ENCODE assay signal across 20 mouse cellular contexts in the genomic region with DNA sequence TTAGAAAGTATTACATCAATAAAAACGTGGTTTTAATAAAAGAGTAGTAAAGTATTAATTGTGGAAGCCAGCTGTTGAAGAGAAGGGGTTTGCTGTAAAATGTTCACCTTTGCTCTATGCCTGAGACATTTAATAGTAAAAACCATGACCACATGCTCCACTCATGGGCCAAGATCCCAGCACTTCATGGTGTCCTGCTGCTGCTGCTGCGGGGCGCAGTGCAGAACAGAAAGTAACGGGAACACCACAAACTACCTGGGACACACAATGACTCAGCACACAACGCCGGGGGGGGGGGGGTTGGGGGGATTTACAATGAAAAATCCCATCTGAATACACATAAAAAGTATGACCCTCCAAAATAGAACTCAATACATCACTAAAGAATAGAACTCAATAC.
DNase-seq lines count a peak whose midpoint lies in the region; ATAC-seq and TF ChIP-seq lines count a peak whose summit lies in the region.
"Had no signal": no experiment of that assay in that cellular context is flagged by ENCODE, and none has a peak within 500 bp of the region (broad histone marks: within the 10 kb centered on the region; RNA-seq: fewer than 3 reads in every experiment).

No protein-coding gene starts in this region.

- peaks cover 54% of the 10 kb centered on the region for H3K4me1 ChIP-seq in limb, embryonic 13.5 days
- peaks cover 49% of the 10 kb centered on the region for H3K4me1 ChIP-seq in limb, embryonic 10.5 days

- H3K9ac ChIP-seq in limb, embryonic 13.5 days: no peak overlapping the region
- H3K9ac ChIP-seq: embryonic facial prominence, embryonic 12.5 days; forebrain, embryonic 12.5 days had no signal

- no peak overlapping the region for H3ac ChIP-seq in myocyte (ENCODE audit: control insufficient read depth, insufficient read length)

- TF ChIP-seq POLR2A in myocyte (IDR thresholded peaks at IDR 0.05; ENCODE audit: insufficient read length, low read depth): no peak

- intact Hi-C loops in gastrocnemius, adult 2 months (cut with DNase I): no loop called here

- H3K27ac ChIP-seq in gastrocnemius, adult 2 months: peak overlapping the region; percentile 86
- no peak overlapping the region for H3K27ac ChIP-seq in limb, embryonic 13.5 days
- no peak overlapping the region for H3K27ac ChIP-seq in limb, embryonic 10.5 days
- H3K27ac ChIP-seq: embryonic facial prominence, embryonic 10.5 days; embryonic facial prominence, embryonic 12.5 days; forebrain, embryonic 10.5 days; forebrain, embryonic 12.5 days had no signal

- H3K79me2 ChIP-seq in myocyte (ENCODE audit: control insufficient read depth, insufficient read depth): peaks cover 68% of the 10 kb centered on the region

- no peak overlapping the region for H3K4me3 ChIP-seq in gastrocnemius, adult 2 months
- no peak overlapping the region for H3K4me3 ChIP-seq in limb, embryonic 13.5 days
- H3K4me3 ChIP-seq in limb, embryonic 10.5 days: no peak overlapping the region
- H3K4me3 ChIP-seq in myocyte: peak overlapping the region; percentile 34
- H3K4me3 ChIP-seq: embryonic facial prominence, embryonic 10.5 days; embryonic facial prominence, embryonic 12.5 days; erythroblast, embryonic 14.5 days; forebrain, embryonic 10.5 days; forebrain, embryonic 12.5 days had no signal

- H3K9me3 ChIP-seq in limb, embryonic 13.5 days: no peaks in the 10 kb centered on the region
- H3K9me3 ChIP-seq in limb, embryonic 10.5 days (replicated peaks): no peaks in the 10 kb centered on the region
- H3K9me3 ChIP-seq: embryonic facial prominence, embryonic 10.5 days; embryonic facial prominence, embryonic 12.5 days; forebrain, embryonic 10.5 days; forebrain, embryonic 12.5 days; G1E had no signal

- DNase-seq in gastrocnemius, adult 2 months: no peak
- no peak for DNase-seq in gastrocnemius, postnatal 25 days
- no peak for DNase-seq in limb, embryonic 10.5 days (ENCODE audit: low spot score)
- DNase-seq in NIH3T3 (ENCODE audit: low read depth): peak; percentile 66
- DNase-seq in lung, adult 18-20 months: no peak
- DNase-seq in embryo, embryonic 10 days (ENCODE audit: low spot score): no peak
- DNase-seq: adrenal gland, adult 2 months; adrenal gland, postnatal 25 days had no signal

- H3K27me3 ChIP-seq in limb, embryonic 13.5 days: peaks cover 6% of the 10 kb centered on the region; the same call in 1 of the 2 replicates
- H3K27me3 ChIP-seq in limb, embryonic 10.5 days (ENCODE audit: low read depth, poor library complexity, severe bottlenecking): no peaks in the 10 kb centered on the region
- H3K27me3 ChIP-seq in myocyte (ENCODE audit: control insufficient read depth, insufficient read depth, insufficient read length): no peaks in the 10 kb centered on the region
- H3K27me3 ChIP-seq: CH12.LX; embryonic facial prominence, embryonic 12.5 days; forebrain, embryonic 12.5 days had no signal

- H3K4me2 ChIP-seq in limb, embryonic 13.5 days (replicated peaks): no peak overlapping the region
- peak overlapping the region; percentile 92 for H3K4me2 ChIP-seq in myocyte (ENCODE audit: low read depth)
- H3K4me2 ChIP-seq: embryonic facial prominence, embryonic 12.5 days; forebrain, embryonic 12.5 days had no signal

- 32% methylated on average over 6 of the region's 6 CpGs for WGBS in limb, embryonic 13.5 days
- WGBS in limb, embryonic 10.5 days: 85% methylated on average over 6 of the region's 6 CpGs

- no peak for TF ChIP-seq CTCF in gastrocnemius, adult 2 months (IDR thresholded peaks at IDR 0.05)

- 0 out of 2 replicates have a peak, but pooled peaks have one; percentile 33 for ATAC-seq in limb, embryonic 13.5 days (ENCODE audit: low FRiP score, low read depth)
- ATAC-seq: CD4-positive, CD25-positive, alpha-beta regulatory T cell, adult 4 months; forebrain, embryonic 14.5 days; forebrain, embryonic 16.5 days had no signal

- no peaks in the 10 kb centered on the region for H3K36me3 ChIP-seq in limb, embryonic 13.5 days
- H3K36me3 ChIP-seq in limb, embryonic 10.5 days: no peaks in the 10 kb centered on the region
- peaks cover 35% of the 10 kb centered on the region for H3K36me3 ChIP-seq in myocyte (ENCODE audit: control insufficient read depth, insufficient read depth)
- H3K36me3 ChIP-seq: embryonic facial prominence, embryonic 10.5 days; embryonic facial prominence, embryonic 12.5 days; forebrain, embryonic 10.5 days; forebrain, embryonic 12.5 days had no signal

TF ChIP-seq in myocyte, 11 proteins besides CTCF, POLR2A, EP300 and RAD21:
- no peak for TF ChIP-seq MAX (IDR thresholded peaks at IDR 0.05; ENCODE audit: low read depth)
- no peak for TF ChIP-seq MYOD1 (IDR thresholded peaks at IDR 0.05; ENCODE audit: control insufficient read depth in 1 of 3, insufficient read length in 2 of 3, low read depth in 2 of 3)
- TF ChIP-seq USF1 (IDR thresholded peaks at IDR 0.05; ENCODE audit: low read depth): no peak
- TF ChIP-seq CEBPB (IDR thresholded peaks at IDR 0.05; ENCODE audit: insufficient read depth, poor library complexity, severe bottlenecking): no peak
- TF ChIP-seq MYOG (IDR thresholded peaks at IDR 0.05; ENCODE audit: control insufficient read depth in 1 of 3, insufficient read depth in 1 of 3, insufficient read length in 2 of 3, low read depth in 2 of 3): no peak
- TF ChIP-seq POLR2AphosphoS2 (IDR thresholded peaks at IDR 0.05; ENCODE audit: insufficient read length, low read depth): no peak
- no peak for TF ChIP-seq TCF3 (IDR thresholded peaks at IDR 0.05; ENCODE audit: insufficient read length, low read depth)
- TF ChIP-seq E2F4 (IDR thresholded peaks at IDR 0.05; ENCODE audit: insufficient read depth): no peak
- no peak for TF ChIP-seq TCF12 (IDR thresholded peaks at IDR 0.05; ENCODE audit: insufficient read depth, poor library complexity, severe bottlenecking)
- no peak for TF ChIP-seq REST (IDR thresholded peaks at IDR 0.05; ENCODE audit: insufficient read depth, insufficient read length)
- TF ChIP-seq SRF (IDR thresholded peaks at IDR 0.05; ENCODE audit: control insufficient read depth, insufficient read length, low read depth): no peak
